9 mouse cellular contexts compared by ENCODE assay signal in genomic region chr8:125996031-125996839, GRCm38 (mm10). TPM values are rescaled to one million over a fixed set of nuclear protein-coding genes. Genes with fewer than 3 reads are reported as not detected.
DNase-seq lines count a peak whose midpoint lies in the region; ATAC-seq and TF ChIP-seq lines count a peak whose summit lies in the region.
"Had no signal": no experiment of that assay in that cellular context is flagged by ENCODE, and none has a peak within 500 bp of the region (broad histone marks: within the 10 kb centered on the region; RNA-seq: fewer than 3 reads in every experiment).

No protein-coding gene starts in this region.

- H3K4me1 ChIP-seq in ES-Bruce4 (ENCODE audit: control insufficient read depth, insufficient read depth, low read length), result peaks cover 10% of the 10 kb centered on the region
- H3K4me1 ChIP-seq in embryonic facial prominence, embryonic 15.5 days, result peaks cover 19% of the 10 kb centered on the region
- peaks cover 20% of the 10 kb centered on the region for H3K4me1 ChIP-seq in midbrain, embryonic 13.5 days (replicated peaks)

- TF ChIP-seq EP300 in ES-Bruce4 (IDR thresholded peaks at IDR 0.05; ENCODE audit: insufficient read depth, low read depth, low read length), result no peak

- peak overlapping the region; percentile 77 for H3K9ac ChIP-seq in ES-Bruce4 (ENCODE audit: low read depth, poor library complexity, severe bottlenecking)
- peak overlapping the region; percentile 45; the same call in 1 of the 2 replicates for H3K9ac ChIP-seq in embryonic facial prominence, embryonic 15.5 days
- peak overlapping the region; percentile 75 for H3K9ac ChIP-seq in midbrain, embryonic 13.5 days (replicated peaks)

- ATAC-seq in embryonic facial prominence, embryonic 15.5 days (ENCODE audit: insufficient number of reproducible peaks, low FRiP score, low TSS enrichment, low read depth), result no peak
- 0 out of 2 replicates have a peak, but pooled peaks have one; percentile 12 for ATAC-seq in midbrain, embryonic 13.5 days
- no peak for ATAC-seq in megakaryocyte progenitor cell, adult 5-6 weeks (replicated peaks; ENCODE audit: poor library complexity)

- WGBS in embryonic facial prominence, embryonic 15.5 days, result 12% methylated on average over 14 of the region's 14 CpGs
- 19% methylated on average over 14 of the region's 14 CpGs for WGBS in midbrain, embryonic 13.5 days

- DNase-seq in frontal cortex, postnatal 14 days (ENCODE audit: low spot score in 2 of 2), result peak; percentile 16 to 20
- DNase-seq in frontal cortex, postnatal 10 days (ENCODE audit: low spot score in 2 of 2), result no peak
- peak; percentile 75 to 77 for DNase-seq in kidney, adult 8-10 months
- DNase-seq in thymus, postnatal 4 days, result no peak

- no peaks in the 10 kb centered on the region for H3K27me3 ChIP-seq in ES-Bruce4 (ENCODE audit: control insufficient read depth, insufficient read depth, low read length, poor library complexity, severe bottlenecking)
- H3K27me3 ChIP-seq in embryonic facial prominence, embryonic 15.5 days, result peaks cover 30% of the 10 kb centered on the region
- H3K27me3 ChIP-seq in midbrain, embryonic 13.5 days, result peaks cover 58% of the 10 kb centered on the region

- peak overlapping the region; percentile 91 for H3K4me2 ChIP-seq in embryonic facial prominence, embryonic 15.5 days (replicated peaks)
- peak overlapping the region; percentile 87 for H3K4me2 ChIP-seq in midbrain, embryonic 13.5 days (replicated peaks)

- no peak for TF ChIP-seq POLR2A in ES-Bruce4 (IDR thresholded peaks at IDR 0.05; ENCODE audit: insufficient read depth, low read length)

- H3K27ac ChIP-seq in ES-Bruce4 (ENCODE audit: insufficient read depth, low read length), result peak overlapping the region; percentile 23
- H3K27ac ChIP-seq in embryonic facial prominence, embryonic 15.5 days (replicated peaks), result peak overlapping the region; percentile 25; the same call in 1 of the 2 replicates
- H3K27ac ChIP-seq in midbrain, embryonic 13.5 days, result no peak overlapping the region

- no peaks in the 10 kb centered on the region for H3K9me3 ChIP-seq in ES-Bruce4 (replicated peaks; ENCODE audit: control insufficient read depth, insufficient read depth, low read length, poor library complexity, severe bottlenecking)
- H3K9me3 ChIP-seq in embryonic facial prominence, embryonic 15.5 days (replicated peaks), result no peaks in the 10 kb centered on the region
- no peaks in the 10 kb centered on the region for H3K9me3 ChIP-seq in midbrain, embryonic 13.5 days

- H3K36me3 ChIP-seq in ES-Bruce4 (ENCODE audit: control insufficient read depth, insufficient read depth, low read length, poor library complexity, severe bottlenecking), result no peaks in the 10 kb centered on the region
- no peaks in the 10 kb centered on the region for H3K36me3 ChIP-seq in embryonic facial prominence, embryonic 15.5 days
- H3K36me3 ChIP-seq in midbrain, embryonic 13.5 days, result no peaks in the 10 kb centered on the region

- no peak for TF ChIP-seq CTCF in ES-Bruce4 (IDR thresholded peaks at IDR 0.05; ENCODE audit: low read depth, low read length)

- peak overlapping the region; percentile 92 for H3K4me3 ChIP-seq in ES-Bruce4 (ENCODE audit: low read depth, low read length)
- peak overlapping the region; percentile 59 for H3K4me3 ChIP-seq in embryonic facial prominence, embryonic 15.5 days (replicated peaks)
- peak overlapping the region; percentile 57 for H3K4me3 ChIP-seq in midbrain, embryonic 13.5 days (replicated peaks)

RNA-seq across cellular contexts. Expression of gene Kcnk1, which starts 1.3 kb away (rescaled TPM):
- 38.8 and 40.0 TPM in 2 replicates for polyA plus RNA-seq in ES-Bruce4 (2011; ENCODE audit: insufficient read depth, insufficient read length, low read depth, missing spikeins)
- polyA plus RNA-seq in embryonic facial prominence, embryonic 15.5 days (2015; fragmentation: Nextera tagmentation; extraction: Ambion mirVana), result 20.5 and 25.4 TPM in 2 replicates
- 6.8 and 8.2 TPM in 2 replicates for polyA plus RNA-seq in midbrain, embryonic 13.5 days (2015; fragmentation: Nextera tagmentation; extraction: Ambion mirVana)
- not detected in 2 replicates for total RNA-seq in megakaryocyte progenitor cell, adult 5-6 weeks (2015)
- not detected in 2 replicates for total RNA-seq in megakaryocyte progenitor cell, adult 5-6 weeks (2017)
- total RNA-seq: common myeloid progenitor, adult 5-6 weeks had no signal

Comparison
In these comparisons a context has a peak if more than half of its experiments do, and no peak if none do; other contexts are left out.
1. DNase-seq: peak in frontal cortex, postnatal 14 days (2 of 2) and kidney, adult 8-10 months (2 of 2); none in frontal cortex, postnatal 10 days (0 of 2) and thymus, postnatal 4 days (single experiment).
2. Peak in every context shown above with its lines, with median percentiles within 50 percentile points of each other: H3K4me3 ChIP-seq and H3K9ac ChIP-seq.